Mouse (Mus musculus): ENCODE data around the gene Tecta.

DNA sequence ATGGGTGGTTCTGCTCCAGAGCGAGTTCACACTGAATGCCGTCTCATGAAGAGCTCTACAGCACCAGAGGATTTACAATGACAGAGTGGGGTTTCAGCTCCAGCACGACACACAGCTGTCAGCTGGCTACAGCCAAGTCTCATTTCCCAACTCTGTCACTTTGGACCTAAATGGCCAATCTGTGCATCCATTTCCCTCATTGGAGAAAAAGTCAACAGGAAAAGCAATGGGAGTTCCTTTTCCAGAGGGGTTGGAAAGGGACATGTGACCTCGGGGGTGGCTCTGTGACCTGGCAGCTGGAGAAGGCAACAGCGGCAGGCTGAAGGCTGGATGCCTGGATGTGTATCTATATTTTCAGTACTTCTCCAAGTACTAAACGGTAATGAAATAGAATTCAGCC is 11.6 kb upstream of the Tecta start:
- TF ChIP-seq GATA1 (IDR thresholded peaks at IDR 0.05; ENCODE audit: low read length): no peak
- TF ChIP-seq TAL1 (IDR thresholded peaks at IDR 0.05; ENCODE audit: low read length): no peak

Data from erythroblast, embryonic 14.5 days (primary cell).